Mouse (Mus musculus): ENCODE data around the gene Cyren. TPM values are rescaled to one million over a fixed set of nuclear protein-coding genes. Genes with fewer than 3 reads are reported as not detected.

Cyren gene
- 15.0 and 17.6 TPM in 2 replicates for polyA plus RNA-seq (2014; fragmentation: Nextera tagmentation; extraction: Ambion mirVana)

GRCm38 (mm10) chr6:34877509-34878321, at the start of gene Cyren:
TSS of gene Cyren (minus strand) at chr6:34878060.
- ATAC-seq (ENCODE audit: insufficient read depth) (peak; percentile 90), DNase-seq (peak; percentile 97)
- TF ChIP-seq CTCF (IDR thresholded peaks at IDR 0.05; ENCODE audit: low read depth) = peak; percentile 49
- Histone ChIP-seq H3K4me1 (ENCODE audit: insufficient read depth) (peaks cover 14% of the 10 kb centered on the region; the same call in 1 of the 2 replicates), H3K4me3 (ENCODE audit: low read depth, low read length) (peak within 1 kb of the TSS; percentile 77), H3K9ac (peak within 1 kb of the TSS; percentile 85), H3K27ac (ENCODE audit: low read depth) (peak within 1 kb of the TSS; percentile 94), H3K36me3 (ENCODE audit: insufficient read depth) (peaks cover 36% of the 10 kb centered on the region), H3K27me3 (ENCODE audit: insufficient read depth, low read length) (no peaks in the 10 kb centered on the region), H3K9me3 (ENCODE audit: low read depth, low read length) (no peaks in the 10 kb centered on the region), H3K4me2 (peak within 1 kb of the TSS; percentile 90)
- WGBS = under 1% methylated on average over 54 of the region's 56 CpGs

- Histone ChIP-seq H3K27me3 (ENCODE audit: insufficient read depth, low read length) (no peaks in the 10 kb centered on the region), H3K27ac (ENCODE audit: low read depth) (no peak overlapping the region), H3K4me2 (no peak overlapping the region), H3K4me1 (ENCODE audit: insufficient read depth) (no peaks in the 10 kb centered on the region; the same call in 1 of the 2 replicates), H3K9ac (no peak overlapping the region), H3K4me3 (ENCODE audit: low read depth, low read length) (no peak overlapping the region), H3K36me3 (ENCODE audit: insufficient read depth) (no peaks in the 10 kb centered on the region), H3K9me3 (ENCODE audit: low read depth, low read length) (no peaks in the 10 kb centered on the region)
- ATAC-seq (ENCODE audit: insufficient read depth) (no peak), DNase-seq (no peak)
- WGBS = 87% methylated on average over 8 of the region's 8 CpGs
- no peak for TF ChIP-seq CTCF (IDR thresholded peaks at IDR 0.05; ENCODE audit: low read depth)
Observed at GRCm38 (mm10) chr6:34927594-34927993, 49.7 kb upstream of the Cyren start.

DNA sequence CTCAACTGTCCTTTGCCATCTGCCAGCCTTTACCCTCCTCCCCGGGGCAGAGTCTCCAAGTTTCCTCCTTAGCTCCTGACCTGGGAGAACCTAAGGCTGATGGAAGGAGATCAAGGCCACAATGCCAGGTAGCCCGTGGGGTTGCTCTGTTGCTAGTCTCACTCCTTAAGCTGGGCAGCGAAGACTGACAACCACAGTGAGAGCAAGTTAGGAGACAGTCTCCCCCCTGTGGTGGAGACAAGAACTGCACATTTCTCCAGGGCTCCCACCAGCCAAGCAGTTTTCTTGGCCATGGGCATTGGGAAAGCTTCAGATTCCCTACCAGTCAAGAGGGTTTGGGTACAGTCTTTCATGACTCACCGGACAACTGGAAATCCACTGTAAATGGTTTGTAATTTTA, 49.3 kb upstream of the Cyren start:
- no peaks in the 10 kb centered on the region for H3K36me3 ChIP-seq (ENCODE audit: insufficient read depth)
- H3K9me3 ChIP-seq (ENCODE audit: low read depth, low read length) = no peaks in the 10 kb centered on the region
- no peaks in the 10 kb centered on the region; the same call in 1 of the 2 replicates for H3K4me1 ChIP-seq (ENCODE audit: insufficient read depth)
- ATAC-seq (ENCODE audit: insufficient read depth) (peak; percentile 49; the same call in 1 of the 2 replicates), DNase-seq (peak; percentile 88)
- no peak overlapping the region for H3K27ac ChIP-seq (ENCODE audit: low read depth)
- TF ChIP-seq CTCF (IDR thresholded peaks at IDR 0.05; ENCODE audit: low read depth) = peak; percentile 92
- no peaks in the 10 kb centered on the region for H3K27me3 ChIP-seq (ENCODE audit: insufficient read depth, low read length)
- H3K9ac ChIP-seq = no peak overlapping the region
- no peak overlapping the region for H3K4me3 ChIP-seq (ENCODE audit: low read depth, low read length)
- 36% methylated on average over 4 of the region's 4 CpGs for WGBS
- H3K4me2 ChIP-seq = no peak overlapping the region

DNA sequence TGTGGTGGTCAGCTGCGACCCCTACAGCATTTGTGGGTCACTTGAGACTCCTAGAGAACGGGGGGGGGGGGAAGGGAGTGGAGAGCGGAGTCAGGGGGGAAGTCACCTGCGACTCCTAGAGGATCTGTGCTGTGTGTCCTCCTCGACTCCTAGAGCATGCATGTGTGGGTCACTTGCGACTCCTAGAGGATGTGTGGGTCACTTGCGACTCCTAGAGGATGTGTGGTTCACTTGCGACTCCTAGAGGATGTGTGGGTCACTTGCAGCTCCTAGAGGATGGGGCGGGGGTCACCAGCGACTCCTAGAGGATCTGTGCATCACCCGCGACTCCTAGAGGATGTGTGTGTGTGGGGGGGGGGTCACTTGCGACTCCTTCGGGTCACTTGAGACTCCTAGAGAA, 44.1 kb upstream of the Cyren start:
- no peak overlapping the region for H3K27ac ChIP-seq (ENCODE audit: low read depth)
- WGBS = 55% methylated on average over 14 of the region's 14 CpGs
- H3K9ac ChIP-seq = no peak overlapping the region
- peak; percentile 85 for TF ChIP-seq CTCF (IDR thresholded peaks at IDR 0.05; ENCODE audit: low read depth)
- no peak overlapping the region for H3K4me3 ChIP-seq (ENCODE audit: low read depth, low read length)
- H3K9me3 ChIP-seq (ENCODE audit: low read depth, low read length) = no peaks in the 10 kb centered on the region
- ATAC-seq (ENCODE audit: insufficient read depth) (0 out of 2 replicates have a peak, but pooled peaks have one; percentile 49), DNase-seq (peak; percentile 65)
- no peaks in the 10 kb centered on the region; the same call in 1 of the 2 replicates for H3K4me1 ChIP-seq (ENCODE audit: insufficient read depth)
- H3K4me2 ChIP-seq = no peak overlapping the region
- no peaks in the 10 kb centered on the region for H3K36me3 ChIP-seq (ENCODE audit: insufficient read depth)
- no peaks in the 10 kb centered on the region for H3K27me3 ChIP-seq (ENCODE audit: insufficient read depth, low read length)

DNA sequence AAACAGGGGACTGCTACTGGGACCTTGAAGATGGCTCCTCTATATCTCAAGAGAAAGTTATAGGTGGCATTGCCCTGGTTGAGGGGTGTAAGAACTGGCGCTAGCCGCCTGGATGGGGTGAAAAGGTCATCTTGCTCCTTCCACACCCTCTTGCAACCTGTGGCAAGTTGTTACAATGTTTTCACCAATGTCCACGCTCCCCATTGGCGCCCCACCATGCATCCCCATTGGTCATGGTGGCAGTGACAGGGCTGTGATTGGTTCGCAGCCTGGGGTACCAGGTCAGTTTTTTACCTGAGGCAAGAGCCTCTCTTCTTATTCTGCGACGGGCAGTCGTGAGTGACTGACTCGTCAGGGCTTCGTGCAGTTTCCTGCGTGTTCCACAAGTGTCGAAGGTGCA, 42.8 kb upstream of the Cyren start:
- Histone ChIP-seq H3K4me1 (ENCODE audit: insufficient read depth) (no peaks in the 10 kb centered on the region; the same call in 1 of the 2 replicates), H3K9ac (no peak overlapping the region), H3K36me3 (ENCODE audit: insufficient read depth) (no peaks in the 10 kb centered on the region), H3K27me3 (ENCODE audit: insufficient read depth, low read length) (no peaks in the 10 kb centered on the region), H3K4me3 (ENCODE audit: low read depth, low read length) (no peak overlapping the region), H3K4me2 (no peak overlapping the region), H3K9me3 (ENCODE audit: low read depth, low read length) (no peaks in the 10 kb centered on the region), H3K27ac (ENCODE audit: low read depth) (no peak overlapping the region)
- DNase-seq (no peak), ATAC-seq (ENCODE audit: insufficient read depth) (no peak)
- TF ChIP-seq CTCF (IDR thresholded peaks at IDR 0.05; ENCODE audit: low read depth) = no peak
- 89% methylated on average over 12 of the region's 12 CpGs for WGBS

- Histone ChIP-seq H3K4me3 (ENCODE audit: low read depth, low read length) (no peak within 1 kb of the TSS), H3K9me3 (ENCODE audit: low read depth, low read length) (no peaks in the 10 kb centered on the region), H3K4me2 (no peak within 1 kb of the TSS), H3K36me3 (ENCODE audit: insufficient read depth) (no peaks in the 10 kb centered on the region), H3K27ac (ENCODE audit: low read depth) (no peak within 1 kb of the TSS), H3K9ac (no peak within 1 kb of the TSS), H3K4me1 (ENCODE audit: insufficient read depth) (no peaks in the 10 kb centered on the region), H3K27me3 (ENCODE audit: insufficient read depth, low read length) (no peaks in the 10 kb centered on the region)
- WGBS = 31% methylated on average over 10 of the region's 10 CpGs
- DNase-seq = no peak
- no peak for TF ChIP-seq CTCF (IDR thresholded peaks at IDR 0.05; ENCODE audit: low read depth)
- ATAC-seq (ENCODE audit: insufficient read depth) = no peak
Observed at GRCm38 (mm10) chr6:34919956-34920355, 42.1 kb upstream of the Cyren start, which contains the start of gene Stra8. TSS of gene Stra8 (plus strand) at chr6:34920163.

- no peak for DNase-seq
- TF ChIP-seq CTCF (IDR thresholded peaks at IDR 0.05; ENCODE audit: low read depth) = no peak
- Histone ChIP-seq H3K9me3 (ENCODE audit: low read depth, low read length) (no peaks in the 10 kb centered on the region), H3K4me3 (ENCODE audit: low read depth, low read length) (no peak overlapping the region), H3K27ac (ENCODE audit: low read depth) (no peak overlapping the region), H3K27me3 (ENCODE audit: insufficient read depth, low read length) (no peaks in the 10 kb centered on the region), H3K36me3 (ENCODE audit: insufficient read depth) (no peaks in the 10 kb centered on the region), H3K4me2 (no peak overlapping the region), H3K9ac (no peak overlapping the region), H3K4me1 (ENCODE audit: insufficient read depth) (no peaks in the 10 kb centered on the region)
- ATAC-seq (ENCODE audit: insufficient read depth) = no peak
- WGBS = 71% methylated on average over 7 of the region's 7 CpGs
Observed at GRCm38 (mm10) chr6:34919146-34919545, 41.3 kb upstream of the Cyren start.
